Mouse (Mus musculus) erythroid progenitor cell, adult 5-6 weeks (primary cell): ENCODE measurements around the gene Cwc27. TPM values are rescaled to one million over a fixed set of nuclear protein-coding genes. Genes with fewer than 3 reads are reported as not detected.

Experiments
- ATAC-seq: replicated peaks from 2 replicates; pipeline ENCODE4 v1.8.0; 2016; ENCODE audit warnings: moderate number of reproducible peaks, mild to moderate bottlenecking, moderate TSS enrichment, inconsistent platforms; ENCODE audit not compliant: poor library complexity, low FRiP score, severe bottlenecking
- total RNA-seq, 2 experiments: library from RNA; stranded (forward) in 1 of 2; stranded (reverse) in 1 of 2; fragments of 150-400 nt in 1 of 2; fragments of 186-747, 209-891 nt in 1 of 2; gene quantifications; 2 replicates each; pipeline versions ENCODE4 v1.2.3 to v1.2.4; 2015 to 2017; ENCODE audit warnings: low replicate concordance in 2 of 2

The Cwc27 gene
- total RNA-seq, 2 experiments from 2014 or later: 15.3 to 23.9 TPM

- no peak for ATAC-seq
Measured at GRCm38 (mm10) chr13:104655137-104655536, 161.8 kb downstream of the Cwc27 start.

- no peak for ATAC-seq
Measured at GRCm38 (mm10) chr13:104651763-104652162, 165.2 kb downstream of the Cwc27 start.

GRCm38 (mm10) chr13:104650654-104651053, 166.3 kb downstream of the Cwc27 start:
- ATAC-seq: no peak

- ATAC-seq: no peak
Measured at GRCm38 (mm10) chr13:104650145-104650544, 166.8 kb downstream of the Cwc27 start.

- ATAC-seq: no peak
Measured at GRCm38 (mm10) chr13:104645778-104646425, 171.0 kb downstream of the Cwc27 start.

- no peak for ATAC-seq
Measured at GRCm38 (mm10) chr13:104644185-104644584, 172.8 kb downstream of the Cwc27 start.

GRCm38 (mm10) chr13:104640694-104641454, 176.1 kb downstream of the Cwc27 start:
- ATAC-seq: no peak

- no peak for ATAC-seq
Measured at GRCm38 (mm10) chr13:104638988-104639387, 178.0 kb downstream of the Cwc27 start.

GRCm38 (mm10) chr13:104635965-104636462, 180.9 kb downstream of the Cwc27 start:
- ATAC-seq: no peak

- no peak for ATAC-seq
Measured at GRCm38 (mm10) chr13:104634708-104635107, 182.2 kb downstream of the Cwc27 start.

GRCm38 (mm10) chr13:104632427-104633167, 184.3 kb downstream of the Cwc27 start:
- no peak for ATAC-seq

GRCm38 (mm10) chr13:104631621-104632205, 185.2 kb downstream of the Cwc27 start:
- no peak for ATAC-seq

GRCm38 (mm10) chr13:104630808-104631207, 186.1 kb downstream of the Cwc27 start:
- ATAC-seq: no peak

GRCm38 (mm10) chr13:104629621-104630020, 187.3 kb downstream of the Cwc27 start:
- ATAC-seq: no peak

GRCm38 (mm10) chr13:104628019-104628418, 188.9 kb downstream of the Cwc27 start:
- no peak for ATAC-seq

- ATAC-seq: no peak
Measured at GRCm38 (mm10) chr13:104627169-104627909, 189.6 kb downstream of the Cwc27 start.

- no peak for ATAC-seq
Measured at GRCm38 (mm10) chr13:104623130-104623891, 193.6 kb downstream of the Cwc27 start.

- ATAC-seq: no peak
Measured at GRCm38 (mm10) chr13:104622102-104622743, 194.7 kb downstream of the Cwc27 start.
